Mouse (Mus musculus) forebrain, embryonic 13.5 days (tissue): ENCODE measurements around the gene Eepd1. TPM values are rescaled to one million over a fixed set of nuclear protein-coding genes. Genes with fewer than 3 reads are reported as not detected.

ENCODE experiments used
- ATAC-seq: fragments of 200-750 bp; cut with Nextera tagmentation; 2 replicates; pipeline ENCODE4 v1.8.0; 2017
- H3K27ac ChIP-seq: fragments of 300-500 bp; sonication (generic); 2 replicates; pipeline ENCODE4 v1.5.1; 2015; ENCODE audit warnings: inconsistent platforms, mild to moderate bottlenecking, moderate library complexity
- H3K27me3 ChIP-seq: fragments of 300-500 bp; sonication (generic); 2 replicates; pipeline ENCODE4 v1.6.1; 2015; ENCODE audit warnings: mild to moderate bottlenecking, inconsistent platforms
- H3K36me3 ChIP-seq: fragments of 300-500 bp; sonication (generic); 2 replicates; pipeline ENCODE4 v1.6.1; 2015; ENCODE audit warnings: mild to moderate bottlenecking, inconsistent platforms; ENCODE audit not compliant: poor library complexity, severe bottlenecking
- H3K4me1 ChIP-seq: fragments of 300-500 bp; sonication (generic); 2 replicates; pipeline ENCODE4 v1.6.1; 2015; ENCODE audit warnings: inconsistent platforms
- H3K4me2 ChIP-seq: fragments of 300-500 bp; sonication (generic); 2 replicates; pipeline ENCODE4 v1.6.1; 2015; ENCODE audit warnings: inconsistent platforms, mild to moderate bottlenecking, moderate library complexity
- H3K4me3 ChIP-seq: fragments of 300-500 bp; sonication (generic); 2 replicates; pipeline ENCODE4 v1.5.1; 2015; ENCODE audit warnings: mild to moderate bottlenecking, inconsistent platforms
- H3K9ac ChIP-seq: fragments of 300-500 bp; sonication (generic); 2 replicates; pipeline ENCODE4 v1.6.1; 2015; ENCODE audit warnings: mild to moderate bottlenecking, inconsistent platforms
- H3K9me3 ChIP-seq: fragments of 300-500 bp; sonication (generic); replicated peaks from 2 replicates; pipeline ENCODE4 v1.6.1; 2016; ENCODE audit warnings: inconsistent platforms
- WGBS: fragments of 180-500 bp; shearing (Covaris S2); methylation state at CpG from one replicate; pipeline ENCODE4 v1.1.7; 2015; 5-methylcytosine and 5-hydroxymethylcytosine counted together
- polyA plus RNA-seq: library from polyadenylated mRNA; unstranded; fragments of >200 nt; fragmentation: Nextera tagmentation; extraction: Ambion mirVana; gene quantifications from 2 replicates; pipeline ENCODE4 v1.2.1, GENCODE M21; 2015

Eepd1 gene
- polyA plus RNA-seq, 1 experiment from 2014 or later: 8.1 TPM

DNA sequence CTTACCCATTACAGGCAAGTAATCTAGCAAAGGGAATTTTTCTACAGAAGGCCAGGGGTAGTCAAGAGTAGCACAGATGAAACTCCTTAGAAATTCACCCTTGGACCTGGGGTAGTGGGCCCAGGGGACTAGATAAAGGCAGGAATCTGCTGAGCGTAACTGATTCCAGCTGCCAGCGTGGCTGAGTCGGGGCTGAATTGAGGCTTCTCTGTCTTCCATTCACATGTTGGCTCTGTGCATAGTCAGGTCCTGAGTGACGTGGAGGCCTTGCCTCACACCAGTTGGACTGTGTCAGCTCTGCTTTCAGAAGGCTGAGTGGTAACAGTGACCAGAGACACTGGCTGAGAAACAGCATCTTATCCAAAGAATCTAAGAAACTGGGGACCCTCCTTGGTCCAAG, 36.6 kb downstream of the Eepd1 start:
- H3K27ac ChIP-seq: no peak overlapping the region
- H3K4me2 ChIP-seq: no peak overlapping the region
- H3K36me3 ChIP-seq: no peaks in the 10 kb centered on the region
- no peak overlapping the region for H3K9ac ChIP-seq
- no peak overlapping the region for H3K4me3 ChIP-seq
- H3K4me1 ChIP-seq: peaks cover 9% of the 10 kb centered on the region; the same call in 1 of the 2 replicates
- no peaks in the 10 kb centered on the region for H3K27me3 ChIP-seq
- no peak for ATAC-seq
- 67% methylated on average over 4 of the region's 4 CpGs for WGBS
- no peaks in the 10 kb centered on the region for H3K9me3 ChIP-seq

DNA sequence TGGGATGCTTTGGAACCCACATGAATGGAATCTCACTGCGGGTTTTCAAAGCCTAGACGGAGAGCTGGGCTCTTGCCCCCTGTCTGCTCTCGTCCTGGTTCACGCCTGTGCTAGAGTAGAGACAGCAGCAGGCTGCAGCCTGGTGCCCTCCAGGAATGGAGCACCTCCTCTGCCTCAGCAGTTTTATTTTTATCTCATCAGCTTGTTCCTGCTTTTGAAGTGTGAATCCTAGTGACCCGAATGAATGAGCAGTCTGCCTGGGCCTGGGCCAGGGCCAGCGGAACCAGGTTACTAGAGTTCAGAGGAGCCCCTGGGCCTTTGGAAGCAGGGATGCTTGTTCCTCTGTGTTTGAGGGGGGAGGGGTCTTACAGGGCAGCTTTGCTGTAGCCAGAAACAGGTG, 37.8 kb downstream of the Eepd1 start:
- H3K4me1 ChIP-seq: peaks cover 9% of the 10 kb centered on the region; the same call in 1 of the 2 replicates
- H3K9ac ChIP-seq: no peak overlapping the region
- H3K4me2 ChIP-seq: no peak overlapping the region
- no peaks in the 10 kb centered on the region for H3K36me3 ChIP-seq
- H3K27me3 ChIP-seq: no peaks in the 10 kb centered on the region
- 62% methylated on average over 6 of the region's 6 CpGs for WGBS
- no peak overlapping the region for H3K27ac ChIP-seq
- no peak overlapping the region for H3K4me3 ChIP-seq
- H3K9me3 ChIP-seq: no peaks in the 10 kb centered on the region
- ATAC-seq: no peak

- H3K4me2 ChIP-seq: no peak overlapping the region
- H3K4me1 ChIP-seq: peaks cover 9% of the 10 kb centered on the region; the same call in 1 of the 2 replicates
These were observed 39.5 kb downstream of the Eepd1 start for GRCm38 (mm10) chr9:25520826-25521225.

GRCm38 (mm10) chr9:25521825-25522224, 40.5 kb downstream of the Eepd1 start:
- H3K9me3 ChIP-seq: no peaks in the 10 kb centered on the region
- WGBS: 100% methylated on average over 2 of the region's 2 CpGs
- no peak for ATAC-seq
- no peaks in the 10 kb centered on the region for H3K27me3 ChIP-seq
- peaks cover 14% of the 10 kb centered on the region for H3K4me1 ChIP-seq
- H3K4me2 ChIP-seq: no peak overlapping the region
- no peaks in the 10 kb centered on the region for H3K36me3 ChIP-seq
- no peak overlapping the region for H3K9ac ChIP-seq
- no peak overlapping the region for H3K27ac ChIP-seq
- no peak overlapping the region for H3K4me3 ChIP-seq

More at GRCm38 (mm10) chr9:25520826-25521225, 39.5 kb downstream of the Eepd1 start:
- H3K9me3 ChIP-seq: no peaks in the 10 kb centered on the region
- no peak overlapping the region for H3K9ac ChIP-seq
- no peak overlapping the region for H3K4me3 ChIP-seq
- H3K27me3 ChIP-seq: no peaks in the 10 kb centered on the region
- 88% methylated on average over 7 of the region's 7 CpGs for WGBS
- no peaks in the 10 kb centered on the region for H3K36me3 ChIP-seq
- H3K27ac ChIP-seq: no peak overlapping the region
- ATAC-seq: no peak

DNA sequence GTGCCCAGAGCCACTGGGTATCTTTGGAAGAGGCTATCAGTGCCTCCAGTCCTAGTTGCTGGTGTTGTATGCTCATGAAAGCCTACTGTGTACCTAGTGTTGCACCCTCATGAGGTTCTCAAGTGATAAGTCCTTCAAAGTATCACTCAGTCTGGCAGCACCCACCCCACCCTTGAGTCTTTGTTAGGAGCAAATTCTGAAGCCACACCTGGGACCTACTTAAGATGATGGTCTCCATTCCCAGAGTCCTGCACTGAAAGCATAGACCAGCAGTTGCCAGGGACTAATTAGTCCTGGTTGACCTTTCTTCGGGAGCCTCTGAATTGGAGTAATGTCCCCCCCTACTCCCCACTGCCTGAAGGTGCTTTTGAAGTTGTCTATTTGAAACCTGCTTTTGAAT, 45.2 kb downstream of the Eepd1 start:
- Histone ChIP-seq H3K4me1 (peaks cover 14% of the 10 kb centered on the region), H3K27me3 (no peaks in the 10 kb centered on the region), H3K9me3 (no peaks in the 10 kb centered on the region), H3K36me3 (no peaks in the 10 kb centered on the region), H3K9ac (no peak overlapping the region), H3K27ac (no peak overlapping the region), H3K4me2 (no peak overlapping the region), H3K4me3 (no peak overlapping the region)
- WGBS: 39% methylated on average over 1 of the region's 1 CpGs
- 0 out of 2 replicates have a peak, but pooled peaks have one; percentile 21 for ATAC-seq

DNA sequence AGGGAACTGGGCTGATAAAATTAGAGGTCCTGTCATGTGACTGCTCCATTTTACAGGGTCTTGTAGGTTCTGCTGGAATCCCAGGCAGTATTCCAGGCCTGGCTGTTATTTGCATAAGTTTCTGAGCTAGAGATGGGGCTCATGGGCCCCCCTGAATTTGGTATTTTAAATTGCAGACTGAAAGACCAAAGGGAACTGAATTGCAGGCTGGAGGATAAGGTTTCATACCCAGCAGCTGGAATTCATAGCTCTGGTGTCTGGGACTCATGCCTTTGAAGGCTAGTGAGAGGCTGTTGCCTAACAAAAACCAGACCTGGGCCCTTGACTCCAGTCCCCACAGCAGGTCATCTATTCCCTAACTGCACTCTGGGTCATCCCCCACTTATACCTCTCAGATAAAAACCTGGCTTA, 45.6 kb downstream of the Eepd1 start:
- H3K4me2 ChIP-seq: no peak overlapping the region
- no peaks in the 10 kb centered on the region for H3K27me3 ChIP-seq
- H3K4me1 ChIP-seq: peaks cover 17% of the 10 kb centered on the region
- H3K4me3 ChIP-seq: no peak overlapping the region
- no peak overlapping the region for H3K9ac ChIP-seq
- ATAC-seq: peak; percentile 58; the same call in 1 of the 2 replicates
- H3K27ac ChIP-seq: no peak overlapping the region
- H3K36me3 ChIP-seq: no peaks in the 10 kb centered on the region
- H3K9me3 ChIP-seq: no peaks in the 10 kb centered on the region

- H3K4me2 ChIP-seq: no peak overlapping the region
- ATAC-seq: peak; percentile 27; the same call in 1 of the 2 replicates
- H3K4me3 ChIP-seq: no peak overlapping the region
- WGBS: 66% methylated on average over 7 of the region's 7 CpGs
- H3K27me3 ChIP-seq: no peaks in the 10 kb centered on the region
- H3K9ac ChIP-seq: no peak overlapping the region
- H3K4me1 ChIP-seq: peaks cover 17% of the 10 kb centered on the region
- H3K9me3 ChIP-seq: no peaks in the 10 kb centered on the region
- no peak overlapping the region for H3K27ac ChIP-seq
- no peaks in the 10 kb centered on the region for H3K36me3 ChIP-seq
These were observed 46.2 kb downstream of the Eepd1 start for GRCm38 (mm10) chr9:25527359-25528038.

- Histone ChIP-seq H3K27me3 (no peaks in the 10 kb centered on the region), H3K4me2 (no peak overlapping the region), H3K4me3 (no peak overlapping the region), H3K4me1 (peaks cover 14% of the 10 kb centered on the region), H3K27ac (no peak overlapping the region), H3K9ac (no peak overlapping the region), H3K9me3 (no peaks in the 10 kb centered on the region), H3K36me3 (no peaks in the 10 kb centered on the region)
- ATAC-seq: no peak
- 15% methylated on average over 1 of the region's 1 CpGs for WGBS
These were observed 50.3 kb downstream of the Eepd1 start for GRCm38 (mm10) chr9:25531627-25532026.

DNA sequence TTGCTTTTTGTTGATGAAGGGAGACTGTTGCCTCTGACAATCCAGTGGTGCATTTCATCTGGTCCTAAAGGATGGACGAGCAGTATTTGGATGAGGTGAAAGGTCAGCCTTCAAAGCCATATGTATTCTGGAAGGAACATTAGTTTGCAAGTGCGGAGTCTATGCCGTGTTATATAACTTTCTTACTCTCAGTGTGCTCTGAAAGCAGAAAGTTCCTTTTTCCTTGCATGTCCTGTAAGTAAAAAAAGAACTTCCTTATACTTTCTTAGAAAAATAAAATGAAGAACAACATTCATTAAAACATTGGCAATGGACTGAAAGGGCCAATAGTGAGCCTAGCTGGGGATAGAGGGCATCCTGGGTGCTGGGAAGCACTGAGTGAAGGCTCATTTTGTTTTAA, 50.8 kb downstream of the Eepd1 start:
- no peaks in the 10 kb centered on the region for H3K27me3 ChIP-seq
- H3K4me2 ChIP-seq: no peak overlapping the region
- no peak overlapping the region for H3K27ac ChIP-seq
- peaks cover 9% of the 10 kb centered on the region for H3K4me1 ChIP-seq
- H3K4me3 ChIP-seq: no peak overlapping the region
- no peak for ATAC-seq
- WGBS: 63% methylated on average over 3 of the region's 3 CpGs
- no peaks in the 10 kb centered on the region for H3K36me3 ChIP-seq
- H3K9me3 ChIP-seq: no peaks in the 10 kb centered on the region
- H3K9ac ChIP-seq: no peak overlapping the region

GRCm38 (mm10) chr9:25535487-25535886, 54.1 kb downstream of the Eepd1 start:
- Histone ChIP-seq H3K4me2 (no peak overlapping the region), H3K36me3 (no peaks in the 10 kb centered on the region), H3K27ac (no peak overlapping the region), H3K27me3 (no peaks in the 10 kb centered on the region), H3K4me3 (no peak overlapping the region), H3K9me3 (no peaks in the 10 kb centered on the region), H3K9ac (no peak overlapping the region), H3K4me1 (peaks cover 3% of the 10 kb centered on the region; the same call in 1 of the 2 replicates)
- no peak for ATAC-seq
- 78% methylated on average over 3 of the region's 3 CpGs for WGBS

- Histone ChIP-seq H3K4me2 (no peak overlapping the region), H3K4me1 (no peaks in the 10 kb centered on the region), H3K9me3 (no peaks in the 10 kb centered on the region), H3K4me3 (no peak overlapping the region), H3K9ac (no peak overlapping the region), H3K36me3 (no peaks in the 10 kb centered on the region), H3K27me3 (no peaks in the 10 kb centered on the region), H3K27ac (no peak overlapping the region)
- 91% methylated on average over 2 of the region's 2 CpGs for WGBS
- no peak for ATAC-seq
These were observed 58.1 kb downstream of the Eepd1 start for GRCm38 (mm10) chr9:25539461-25539860.

GRCm38 (mm10) chr9:25541355-25541754, 60.0 kb downstream of the Eepd1 start:
- no peak overlapping the region for H3K4me2 ChIP-seq
- H3K9ac ChIP-seq: no peak overlapping the region
- 85% methylated on average over 4 of the region's 4 CpGs for whole genome bisulfite sequencing
- ATAC-seq: no peak
- H3K9me3 ChIP-seq: no peaks in the 10 kb centered on the region
- H3K27ac ChIP-seq: no peak overlapping the region
- no peak overlapping the region for H3K4me3 ChIP-seq
- H3K4me1 ChIP-seq: no peaks in the 10 kb centered on the region
- no peaks in the 10 kb centered on the region for H3K36me3 ChIP-seq
- H3K27me3 ChIP-seq: no peaks in the 10 kb centered on the region

DNA sequence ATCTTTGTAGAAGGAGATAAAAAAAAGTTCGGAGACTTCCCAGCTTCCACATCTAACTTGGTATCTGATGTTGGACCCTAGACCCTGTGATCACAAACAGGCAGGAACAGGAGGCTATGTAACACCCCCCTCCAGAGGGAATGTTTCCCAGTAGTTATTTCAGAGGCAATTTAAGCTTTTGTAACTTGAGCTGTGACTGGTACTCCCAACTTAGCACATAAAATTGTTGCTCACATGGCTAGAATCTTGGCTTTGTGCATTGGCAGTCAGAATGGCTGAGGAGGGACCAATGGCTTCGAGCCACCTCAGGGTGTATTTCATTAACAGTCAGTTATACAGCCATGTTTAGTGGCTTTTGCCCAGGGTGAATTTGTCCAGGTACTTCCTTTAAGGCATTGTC, 63.9 kb downstream of the Eepd1 start:
- Histone ChIP-seq H3K9ac (no peak overlapping the region), H3K4me3 (no peak overlapping the region), H3K27me3 (no peaks in the 10 kb centered on the region), H3K27ac (no peak overlapping the region), H3K4me1 (peaks cover 7% of the 10 kb centered on the region), H3K36me3 (no peaks in the 10 kb centered on the region), H3K9me3 (no peaks in the 10 kb centered on the region), H3K4me2 (no peak overlapping the region)
- WGBS: 90% methylated on average over 2 of the region's 2 CpGs
- ATAC-seq: no peak
